Mouse (Mus musculus) adrenal gland, postnatal 4 days (tissue): Measurements from ENCODE around the gene Dlg1. TPM values are rescaled to one million over a fixed set of nuclear protein-coding genes. Genes with fewer than 3 reads are reported as not detected.
"Not testable (repeated sequence)": the region's sequence is repeated elsewhere in the genome, so short reads cannot be mapped to it uniquely, and the experiment has no call there.

Source experiments
- DNase-seq, 2 experiments: peaks; one replicate each; pipeline ENCODE4 v3.0.0; 2021 to 2022; ENCODE audit warnings: low spot score in 2 of 2, mixed read lengths in 2 of 2
- total RNA-seq, 2 experiments: library from RNA; stranded (reverse); gene quantifications; 2 replicates each; pipeline ENCODE4 v1.2.3; 2021

Gene Dlg1
- total RNA-seq, 2 experiments from 2014 or later, result 65.4 to 78.0 TPM

DNA sequence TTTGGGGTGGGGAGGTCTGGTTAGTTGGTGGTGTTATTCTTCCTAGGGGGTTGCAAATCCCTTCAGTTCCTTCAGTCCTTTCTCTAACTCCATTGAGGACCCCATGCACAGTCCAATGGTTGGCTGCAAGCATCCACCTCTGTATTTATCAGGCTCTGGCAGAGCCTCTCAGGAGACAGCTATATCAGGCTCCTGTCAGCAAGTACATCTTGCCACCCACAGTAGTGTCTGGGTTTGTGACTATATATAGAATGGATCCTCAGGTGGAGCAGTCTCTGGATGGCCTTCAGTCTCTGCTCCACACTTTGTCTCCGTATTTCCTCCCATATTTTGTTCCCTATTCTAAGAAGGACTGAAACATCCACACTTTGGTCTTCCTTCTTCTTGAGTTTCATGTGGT, 67.7 kb downstream of the Dlg1 start:
- not testable (repeated sequence) for DNase-seq

DNA sequence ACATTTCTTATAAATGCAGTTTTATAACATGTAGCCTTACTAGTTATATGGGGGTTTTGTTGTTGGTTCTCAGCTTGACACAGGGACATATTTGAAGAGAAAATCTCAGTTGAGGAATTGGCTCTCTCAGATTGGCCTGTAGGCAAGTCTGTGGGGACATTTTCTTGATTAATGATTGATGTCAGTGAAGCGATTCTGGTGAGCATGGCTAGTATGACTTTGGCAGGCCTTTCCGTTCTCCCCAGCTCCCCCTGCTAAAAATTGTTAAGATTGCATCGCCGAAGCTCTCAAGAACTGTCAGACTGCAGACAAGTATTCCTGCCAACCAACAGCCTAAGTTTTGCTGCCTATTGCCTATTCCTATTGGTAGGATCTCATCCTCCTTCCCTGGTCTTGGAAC, 73.8 kb downstream of the Dlg1 start:
- no peak for DNase-seq

DNA sequence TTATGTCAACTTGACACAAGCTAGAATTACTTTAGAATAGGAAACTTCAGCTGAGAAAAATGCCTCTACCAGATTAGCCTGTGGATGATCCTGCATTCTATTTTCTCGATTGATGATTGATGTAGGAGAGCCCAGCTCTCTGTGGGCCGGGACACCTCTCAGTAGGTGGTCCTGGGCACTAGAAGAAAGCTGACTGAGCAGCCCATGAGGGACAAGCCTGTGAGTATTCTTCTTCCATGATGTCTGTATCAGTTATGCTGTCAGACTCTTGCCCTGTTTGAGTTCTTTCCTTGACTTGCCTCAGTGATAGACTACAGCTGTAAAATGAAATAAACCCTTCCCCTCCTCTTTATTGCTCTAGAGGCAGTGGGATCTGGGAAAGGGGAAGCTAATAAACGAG, 74.5 kb downstream of the Dlg1 start:
- no peak for DNase-seq

DNA sequence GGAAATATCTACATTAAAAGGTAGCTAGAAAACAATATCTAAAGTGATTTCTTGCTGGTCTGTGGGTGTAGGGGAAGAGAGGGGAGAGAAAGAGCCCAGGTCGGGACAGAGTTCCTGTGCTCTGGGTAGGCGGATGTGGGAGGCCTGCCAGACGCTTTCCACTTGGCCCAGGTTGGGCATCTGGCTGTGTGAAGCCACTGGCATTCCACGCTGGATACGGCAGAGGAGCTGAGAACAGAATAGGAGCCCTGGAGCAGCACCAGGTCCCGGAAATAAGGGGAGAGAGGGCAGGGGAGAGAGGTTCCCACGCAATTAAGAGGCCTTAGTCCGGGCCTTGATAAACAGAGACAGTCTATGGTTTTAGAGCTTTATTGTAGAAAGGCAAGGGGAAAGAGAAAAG, 77.0 kb downstream of the Dlg1 start:
- DNase-seq, result no peak

DNA sequence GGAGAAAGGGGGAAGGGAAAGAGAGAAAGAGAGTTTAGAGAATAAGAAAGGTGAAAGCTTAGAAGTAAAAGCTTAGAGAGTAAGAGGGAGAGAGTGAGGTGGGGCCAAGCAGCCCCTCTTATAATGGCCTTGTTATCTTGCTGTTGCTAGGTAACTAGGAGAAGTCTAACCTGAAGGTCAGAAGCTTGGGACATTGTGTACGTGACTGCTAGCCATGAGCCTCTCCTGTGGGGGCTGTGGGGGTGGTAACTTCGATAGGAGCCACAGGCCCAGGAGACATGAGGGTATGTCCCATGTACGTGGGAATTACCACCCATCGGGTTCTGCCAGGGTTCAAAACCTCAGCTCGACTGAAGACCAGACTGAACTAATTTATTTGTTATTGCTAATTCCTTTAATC, 77.5 kb downstream of the Dlg1 start:
- DNase-seq, result no peak

DNA sequence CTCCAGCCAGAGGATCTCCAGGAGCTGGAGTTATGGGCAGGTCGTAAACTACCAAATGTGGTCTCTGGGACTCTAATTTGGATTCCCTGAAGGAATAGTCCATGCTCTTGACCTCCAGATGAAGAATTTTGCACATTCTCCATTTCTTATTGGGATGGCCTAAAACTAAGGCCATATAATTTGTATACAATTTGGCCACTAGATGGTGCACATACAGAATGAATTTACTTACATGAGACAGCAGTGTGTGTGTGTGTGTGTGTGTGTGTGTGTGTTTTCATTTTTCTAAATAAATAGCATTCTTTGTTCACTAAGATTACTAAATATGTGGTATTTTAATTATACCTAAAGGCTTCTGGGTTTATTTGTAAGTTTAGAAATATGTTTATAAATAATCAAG, 87.3 kb downstream of the Dlg1 start:
- DNase-seq, result no peak

DNA sequence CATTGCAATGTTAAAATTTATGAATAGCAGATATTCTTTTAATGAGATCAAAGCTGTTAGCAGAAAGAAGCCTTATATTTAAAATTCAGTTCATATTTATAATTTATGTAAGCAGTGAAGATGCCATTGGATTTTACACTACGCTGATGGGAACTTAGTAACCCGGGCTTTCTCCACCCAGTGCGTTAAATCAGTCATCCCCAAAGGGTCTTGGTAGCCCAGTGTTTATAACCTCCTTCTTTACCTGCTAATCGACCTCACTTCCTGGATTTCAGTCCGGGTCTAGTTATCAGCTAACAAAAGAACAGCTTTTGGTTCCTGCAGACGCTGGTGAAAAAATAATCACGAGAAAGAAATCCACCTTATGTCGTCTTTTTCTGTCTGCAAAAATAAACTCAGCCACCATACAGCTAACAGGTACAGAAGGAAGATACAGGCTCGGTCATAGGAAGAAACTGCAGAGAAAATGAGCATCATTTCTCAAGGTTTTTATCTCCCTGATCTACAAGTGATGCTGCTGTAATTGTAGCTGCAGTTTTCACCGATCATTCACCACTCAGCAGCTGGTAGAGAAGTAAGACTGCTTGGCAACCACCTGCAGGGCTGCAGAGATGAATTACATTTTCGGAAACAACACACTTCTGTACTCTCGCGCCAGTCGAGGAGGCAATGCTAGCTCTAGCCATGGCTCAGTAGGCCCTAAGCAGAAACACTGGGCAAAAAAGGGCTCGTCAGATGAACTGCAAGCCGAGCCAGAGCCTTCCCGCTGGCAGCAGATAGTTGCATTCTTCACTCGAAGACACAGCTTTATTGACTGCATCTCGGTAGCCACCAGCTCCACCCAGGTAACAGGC, 91.2 kb downstream of the Dlg1 start:
- no peak for DNase-seq

DNA sequence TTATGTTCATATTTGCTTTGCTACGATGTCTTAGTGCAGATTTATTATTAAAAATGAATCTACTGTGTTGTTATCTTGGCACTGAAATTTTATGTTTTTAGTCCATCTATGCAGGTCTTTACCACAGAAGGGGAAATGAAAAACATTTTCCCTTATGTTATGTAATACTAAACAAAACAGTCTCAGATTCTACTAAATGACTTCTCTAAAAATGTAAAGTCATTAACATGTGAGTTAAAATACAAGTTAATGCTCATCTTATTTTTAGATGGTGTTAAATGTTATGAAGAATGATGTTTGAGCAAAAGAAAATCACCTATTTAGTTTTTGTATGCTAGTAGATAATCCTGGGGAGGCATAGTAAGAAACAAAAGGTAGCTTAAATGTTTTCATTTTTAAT, 91.8 kb downstream of the Dlg1 start:
- DNase-seq, result no peak

DNA sequence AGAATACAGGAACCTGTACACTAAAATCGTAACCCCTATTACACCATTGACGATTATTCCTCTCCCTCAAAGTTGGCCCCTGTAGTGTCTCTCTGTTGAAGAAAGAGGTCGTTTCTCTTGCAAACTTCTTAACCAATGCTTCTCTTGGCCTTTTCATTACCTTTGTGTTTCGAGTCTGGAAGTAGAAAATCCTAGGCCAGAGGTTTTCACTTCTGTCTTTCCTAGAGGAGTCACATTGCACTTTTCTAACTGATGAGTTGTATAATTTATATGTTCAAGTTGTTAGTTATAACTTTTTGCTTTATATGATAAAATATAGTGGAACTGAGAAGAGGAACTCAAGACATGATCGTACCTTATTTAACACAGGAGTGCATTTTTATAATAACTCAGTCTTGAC, 93.2 kb downstream of the Dlg1 start:
- no peak for DNase-seq

DNA sequence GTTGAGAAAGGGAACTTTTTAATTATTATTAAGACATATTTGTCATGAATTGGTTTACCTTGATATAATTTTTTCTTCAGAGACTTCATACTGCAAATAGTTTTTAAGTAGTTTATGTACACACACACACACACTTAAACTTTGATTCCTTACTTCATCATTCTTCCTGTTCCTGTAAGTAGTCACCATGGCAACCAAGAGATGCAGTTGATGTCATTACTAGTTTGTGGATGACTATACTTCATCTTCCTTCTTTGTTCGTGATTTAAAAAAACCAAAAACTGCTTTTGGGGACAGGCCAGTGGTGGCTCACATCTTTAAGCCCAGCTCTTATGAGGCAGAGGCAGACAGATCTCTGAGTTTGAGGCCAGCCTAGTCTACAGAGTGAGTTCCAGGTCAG, 94.4 kb downstream of the Dlg1 start:
- DNase-seq, result no peak

DNA sequence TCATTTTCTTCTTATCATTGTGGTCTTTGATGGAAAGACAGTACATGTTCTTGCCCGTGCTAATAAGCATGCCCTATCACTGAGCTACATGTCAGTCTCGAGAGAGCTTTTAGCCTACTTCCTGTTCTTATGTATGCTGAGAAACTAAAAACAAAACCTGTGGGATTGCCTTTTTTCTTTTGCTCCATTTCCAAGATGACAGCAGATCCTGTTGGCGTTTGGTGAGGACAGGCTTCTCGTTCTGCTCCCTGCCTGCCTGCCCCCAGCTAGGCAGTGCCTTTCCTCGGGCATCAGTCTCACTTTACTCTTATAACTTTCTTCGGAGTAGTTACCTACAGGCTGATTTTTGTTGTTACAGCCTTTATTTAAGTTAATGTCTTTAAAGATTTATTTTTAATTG, 96.2 kb downstream of the Dlg1 start:
- no peak for DNase-seq

DNA sequence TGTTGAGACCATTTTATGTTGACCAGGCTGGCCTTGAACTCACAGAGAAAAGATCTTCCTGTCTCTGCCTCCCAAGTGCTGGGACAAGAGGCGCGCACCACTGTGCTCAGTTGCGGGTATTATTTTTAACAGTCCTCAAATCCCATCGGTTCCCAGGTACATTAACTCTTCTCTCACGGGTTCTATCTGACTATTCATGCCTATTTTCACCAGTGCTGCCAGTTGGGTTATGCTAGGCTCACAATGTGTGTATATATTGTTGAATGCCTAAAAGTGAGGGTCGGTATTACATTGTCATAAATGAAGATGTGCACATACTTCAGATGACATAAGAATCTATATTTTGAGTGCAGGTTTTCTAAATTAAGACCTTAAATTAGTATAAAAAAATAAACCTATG, 103.1 kb downstream of the Dlg1 start:
- no peak for DNase-seq

DNA sequence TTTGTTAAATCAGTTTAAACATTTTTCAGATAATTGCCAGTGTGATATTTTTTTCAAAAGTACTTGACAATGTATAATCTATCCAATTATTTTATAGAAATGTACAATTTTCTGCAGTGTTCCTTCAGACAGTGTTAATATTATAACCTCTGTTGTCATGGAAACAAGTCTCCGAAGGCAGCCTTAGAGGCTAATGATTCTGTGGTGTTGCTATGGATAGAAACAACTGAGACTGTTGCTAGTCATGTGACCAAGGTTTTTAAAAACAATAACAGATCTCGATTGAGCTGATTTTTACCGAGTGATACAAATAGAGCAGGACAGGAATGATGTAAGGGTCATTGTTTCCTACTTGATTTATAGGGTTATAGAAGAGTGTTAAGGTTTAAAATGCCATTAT, 103.5 kb downstream of the Dlg1 start:
- no peak for DNase-seq

DNA sequence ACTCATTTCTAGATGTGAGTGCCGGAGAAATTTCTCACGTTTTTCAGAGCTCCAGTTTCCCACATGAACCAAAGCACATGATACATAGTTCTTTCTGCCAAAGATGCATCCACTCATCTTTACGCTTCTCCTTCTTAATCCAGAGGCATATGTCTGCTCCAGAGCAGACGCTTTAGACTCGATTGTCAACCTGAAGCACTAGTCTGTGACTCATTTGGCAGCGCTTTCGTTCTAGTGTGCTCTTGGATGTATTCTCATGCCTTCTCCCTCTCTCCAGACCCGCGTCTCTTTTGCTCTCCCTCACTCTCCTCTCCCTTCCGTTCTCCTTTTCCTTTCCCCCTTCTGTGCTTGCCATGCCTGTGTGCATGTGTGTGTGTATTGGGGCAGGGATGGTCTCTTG, 112.7 kb downstream of the Dlg1 start:
- no peak for DNase-seq

DNA sequence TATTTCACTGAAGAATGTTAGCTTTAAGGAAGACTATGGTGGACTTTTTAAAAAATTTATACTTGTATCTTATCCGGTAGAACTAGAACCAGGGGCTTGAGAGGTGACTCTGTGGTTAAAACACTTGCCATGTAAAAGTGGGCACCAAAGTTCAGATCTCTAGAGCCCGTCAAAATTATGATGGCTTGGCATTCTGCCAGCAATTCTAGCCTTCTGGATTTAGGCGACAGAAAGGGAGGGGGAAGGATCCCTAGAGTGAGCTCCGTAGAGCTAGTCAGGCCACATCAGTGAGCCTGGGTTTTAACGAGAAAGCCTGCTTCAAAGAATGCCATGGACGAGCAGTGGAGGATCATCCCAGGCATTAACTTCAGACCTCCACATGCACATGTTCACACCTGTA, 117.8 kb downstream of the Dlg1 start:
- DNase-seq, result no peak

DNA sequence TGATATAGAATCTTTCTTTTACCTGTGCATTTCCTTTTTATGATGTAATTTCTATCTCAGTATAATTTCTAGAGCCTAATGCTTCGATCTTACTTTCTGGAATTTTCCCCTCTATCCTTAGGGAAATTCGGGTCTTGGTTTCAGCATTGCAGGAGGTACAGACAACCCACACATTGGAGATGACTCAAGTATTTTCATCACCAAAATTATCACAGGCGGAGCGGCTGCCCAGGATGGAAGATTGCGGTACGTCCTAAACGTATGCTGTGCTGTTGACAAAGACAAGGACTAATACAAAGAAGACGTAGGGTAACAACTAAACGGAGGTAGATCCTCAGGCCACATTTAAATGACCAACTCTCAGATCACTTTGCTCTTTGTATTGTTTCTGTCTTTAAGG, 126.8 kb downstream of the Dlg1 start:
- DNase-seq, result no peak

DNA sequence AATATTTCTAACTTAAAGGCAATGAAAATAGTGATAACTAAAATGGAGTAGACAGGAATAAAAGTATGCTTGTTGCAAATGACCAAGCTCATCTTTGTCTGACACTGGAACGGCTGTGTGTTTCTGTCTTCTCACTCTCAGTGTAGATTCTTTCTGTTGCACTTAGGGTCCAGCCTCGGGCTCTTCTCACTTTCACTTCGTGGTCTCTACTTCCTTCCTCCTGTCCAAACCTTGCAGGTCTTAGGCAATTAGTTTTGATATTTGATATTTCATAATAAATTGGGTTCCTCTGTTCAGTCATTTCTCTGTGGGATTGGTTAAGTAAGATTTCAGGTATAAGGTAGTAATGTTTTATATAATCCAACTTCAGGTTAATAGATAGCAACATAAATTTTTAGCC, 140.4 kb downstream of the Dlg1 start:
- DNase-seq, result no peak

DNA sequence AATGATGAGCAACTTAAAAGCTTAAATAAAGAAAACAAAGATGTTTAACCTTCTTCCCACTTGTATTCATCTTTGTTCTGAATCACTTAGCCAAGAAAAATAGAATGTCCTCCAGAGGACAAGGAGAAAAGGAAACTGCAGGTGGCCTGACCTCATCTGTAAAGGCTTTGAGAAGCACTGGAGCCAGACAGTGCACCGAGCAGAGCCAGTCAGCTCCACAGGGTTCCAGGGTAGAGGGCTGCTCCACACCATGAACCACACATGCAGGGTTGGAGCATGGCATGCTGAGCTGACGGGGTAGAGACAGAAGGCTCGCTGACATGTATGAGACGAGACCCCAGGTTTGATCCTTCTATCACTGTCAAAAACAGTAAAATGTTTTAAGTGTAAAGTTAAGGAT, 162.8 kb downstream of the Dlg1 start:
- DNase-seq, result no peak

DNA sequence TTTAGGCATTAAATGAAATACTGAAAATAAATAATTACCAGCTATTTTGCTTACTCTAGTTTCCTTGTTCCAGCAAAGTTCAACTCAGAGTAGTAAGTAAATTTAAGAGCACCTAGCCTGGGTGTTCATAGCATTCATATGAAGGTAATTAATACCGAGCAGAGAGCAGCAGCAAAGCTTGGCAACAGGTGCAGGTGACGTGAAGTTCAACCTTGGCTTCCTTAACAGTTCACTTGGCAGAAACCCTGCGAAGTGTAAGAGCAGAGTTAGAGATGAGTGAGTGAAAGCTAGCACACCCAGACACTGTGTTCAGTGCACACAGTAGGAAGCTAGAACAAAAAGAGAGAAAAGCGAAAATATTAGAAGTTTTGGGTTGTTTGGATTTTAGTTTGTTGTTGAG, 167.5 kb downstream of the Dlg1 start:
- DNase-seq, result no peak

DNA sequence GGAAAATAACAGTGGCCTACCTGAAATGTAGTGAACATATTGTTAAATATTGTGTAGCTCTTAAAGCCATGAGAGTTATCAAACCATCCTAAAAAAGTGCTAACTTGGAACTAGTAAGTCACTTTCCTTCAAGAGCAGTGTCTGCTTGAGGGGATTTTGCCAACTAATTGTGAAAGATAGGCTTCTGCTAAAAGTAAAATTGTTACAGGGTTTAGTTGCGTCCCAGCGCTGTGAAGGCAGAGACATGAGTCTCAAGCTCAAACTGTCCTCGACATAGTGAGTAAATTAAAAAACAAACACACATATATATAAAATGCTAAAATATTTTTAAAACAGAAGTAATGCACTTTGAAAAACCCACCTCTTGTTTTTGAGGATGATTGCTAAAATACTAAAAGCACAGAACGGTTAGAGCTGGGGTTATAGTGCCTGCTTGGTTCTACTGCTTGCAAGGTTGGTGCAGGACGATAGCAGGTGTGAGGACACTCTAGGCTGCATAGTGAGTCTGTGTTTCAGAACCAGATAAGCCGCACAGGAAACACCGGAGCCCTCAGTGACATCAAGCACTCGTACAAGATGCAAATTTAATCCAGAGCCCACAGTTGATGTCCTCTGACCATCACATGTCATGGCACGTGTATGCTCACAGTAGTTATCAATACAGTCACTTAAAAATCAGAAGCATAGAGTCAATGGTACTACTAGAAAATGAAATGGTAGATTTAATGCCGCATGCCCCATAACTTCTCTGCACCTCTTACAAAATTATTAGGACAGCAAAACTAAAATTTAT, 169.6 kb downstream of the Dlg1 start:
- DNase-seq, result no peak

DNA sequence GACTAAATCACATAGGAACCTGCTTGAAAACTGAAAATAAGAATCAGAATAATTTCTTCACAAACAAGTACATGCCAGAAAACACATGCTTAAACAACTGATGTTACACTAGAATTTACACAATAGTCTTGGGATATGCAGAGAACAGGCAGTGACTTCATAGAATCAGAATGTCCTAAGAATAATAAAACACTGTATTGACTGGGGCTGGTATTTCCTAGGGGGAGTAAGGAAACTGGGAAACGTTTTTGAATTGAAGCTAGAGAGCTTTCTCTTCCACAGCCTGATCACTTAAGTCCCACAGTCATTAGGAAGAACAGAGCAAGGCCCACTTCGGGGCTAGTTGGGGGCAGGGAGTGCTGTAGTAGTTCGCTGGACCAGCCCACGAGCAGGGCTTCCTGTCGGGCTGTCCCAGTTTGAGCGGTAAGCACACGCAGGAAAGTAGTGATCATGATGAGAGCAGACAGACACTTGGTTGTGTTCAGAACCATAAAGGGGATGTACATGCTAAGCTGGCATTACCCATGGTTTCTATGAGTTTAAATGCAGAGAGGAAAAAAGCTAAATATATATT, 170.9 kb downstream of the Dlg1 start:
- DNase-seq, result no peak

DNA sequence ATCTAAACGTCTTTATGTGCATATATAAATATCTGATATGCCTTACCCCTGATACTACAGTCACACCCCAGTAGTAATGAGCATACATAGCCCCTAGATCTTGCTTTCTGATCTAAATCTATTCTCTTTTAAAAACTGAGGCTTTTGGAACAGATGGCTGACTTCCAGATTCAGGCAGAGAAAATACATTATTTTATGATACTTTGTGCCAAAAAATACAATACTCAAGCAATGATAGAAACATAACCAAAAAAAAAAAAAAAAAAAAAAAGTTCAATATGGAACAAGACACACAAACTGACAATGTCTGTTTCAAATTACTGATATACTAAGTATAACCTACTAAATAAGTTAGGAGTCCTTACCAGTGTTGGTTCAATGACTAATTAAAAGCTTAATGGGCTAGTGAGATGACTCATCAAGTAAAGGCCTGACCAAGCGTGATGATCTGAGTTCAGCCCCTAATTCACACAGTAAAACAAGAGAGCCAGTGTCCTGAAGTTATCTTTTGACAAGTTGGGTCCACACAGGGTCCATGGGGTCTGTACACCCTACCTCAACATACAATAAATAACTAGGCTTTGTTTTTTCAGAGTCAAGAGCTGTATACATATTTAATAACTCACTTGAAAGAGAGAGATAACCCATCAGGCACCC, 171.5 kb downstream of the Dlg1 start:
- no peak for DNase-seq
